Mouse (Mus musculus) left cerebral cortex, postnatal 4 days (tissue): ENCODE results near the gene Cct2. TPM values are rescaled to one million over a fixed set of nuclear protein-coding genes. Genes with fewer than 3 reads are reported as not detected.

Source experiments
- DNase-seq: peaks from one replicate; pipeline ENCODE4 v3.0.0-alpha.2; 2022
- intact Hi-C: fragments of 180-260 bp; cut with DNase I; formaldehyde crosslinking; loops from one replicate; pipeline ENCODE4 v1.15.1; 2025
- total RNA-seq, 2 experiments: library from RNA; stranded (reverse); gene quantifications; 2 replicates each; pipeline ENCODE4 v1.2.3; 2021

The Cct2 gene
- total RNA-seq, 2 experiments from 2014 or later, result 282 to 298 TPM

GRCm38 (mm10) chr10:117005707-117006464 is 57.7 kb downstream of the Cct2 start:
- DNase-seq, result no peak
- intact Hi-C loops, result no loop called here

GRCm38 (mm10) chr10:117004695-117005094 is 58.9 kb downstream of the Cct2 start:
- intact Hi-C loops, result no loop called here
- DNase-seq, result no peak

Other genes starting within 250 kb of the Cct2 start
- gene Myrfl, start 166.9 kb downstream of the Cct2 start, total RNA-seq, result under 1 TPM; 0.14 to 0.20 TPM
- 10 to 100 TPM; 41.2 to 42.9 TPM for gene Rab3ip, start 113.0 kb downstream of the Cct2 start, total RNA-seq
- not detected for gene Gm10271, start 91.2 kb downstream of the Cct2 start, total RNA-seq
- gene Best3, start 77.5 kb downstream of the Cct2 start, total RNA-seq, result under 1 TPM in 1 of 2 experiments, not detected in 1; 0.16 TPM
- gene Lrrc10, start 18.5 kb downstream of the Cct2 start, total RNA-seq, result not detected
- gene Frs2, start 84.7 kb upstream of the Cct2 start, total RNA-seq, result 10 to 100 TPM; 30.6 to 32.0 TPM
- gene Yeats4, start 160.7 kb upstream of the Cct2 start, total RNA-seq, result 10 to 100 TPM; 74.0 to 74.6 TPM
- gene 9530003J23Rik, start 174.9 kb upstream of the Cct2 start, total RNA-seq, result not detected
- 10 to 100 TPM in 1 of 2 experiments, 1 to 10 TPM in 1; 8.6 to 11.3 TPM for gene Lyz2, start 218.5 kb upstream of the Cct2 start, total RNA-seq
- 1 to 10 TPM in 1 of 2 experiments, under 1 TPM in 1; 0.72 to 1.2 TPM for gene Lyz1, start 229.1 kb upstream of the Cct2 start, total RNA-seq